Mouse (Mus musculus) heart, postnatal 0 days (tissue): ENCODE measurements at regions not wholly inside any gene's neighbourhood (a gene's known extent, or its start where the extent isn't known, plus 50 kb on each side); places are given as distances from the start of the nearest gene placed in this dataset.
A peak's percentile ranks its signal among the peaks of the same experiment; 100 is the strongest.

Experiments
- ATAC-seq: fragments of 200-750 bp; cut with Nextera tagmentation; 2 replicates; pipeline ENCODE4 v1.8.0; 2017; ENCODE audit warnings: low read depth, moderate number of reproducible peaks, moderate library complexity; ENCODE audit not compliant: insufficient read depth
- DNase-seq: peaks from one replicate; pipeline ENCODE4 v3.0.0-alpha.2; 2016; ENCODE audit warnings: low spot score
- H3K27ac ChIP-seq: fragments of 300-500 bp; sonication (generic); 2 replicates; pipeline ENCODE4 v1.5.1; 2014; ENCODE audit warnings: low read depth, mild to moderate bottlenecking
- H3K27me3 ChIP-seq: fragments of 300-500 bp; sonication (generic); 2 replicates; pipeline ENCODE4 v1.6.1; 2014; ENCODE audit warnings: low read length, mixed read lengths; ENCODE audit not compliant: control insufficient read depth, insufficient read depth
- H3K36me3 ChIP-seq: fragments of 300-500 bp; sonication (generic); replicated peaks from 2 replicates; pipeline ENCODE4 v1.6.1; 2014; ENCODE audit warnings: low read length, mixed read lengths; ENCODE audit not compliant: control insufficient read depth, insufficient read depth
- H3K4me1 ChIP-seq: fragments of 300-500 bp; sonication (generic); 2 replicates; pipeline ENCODE4 v1.6.1; 2014; ENCODE audit warnings: antibody characterized with exemption; ENCODE audit not compliant: control insufficient read depth, insufficient read depth
- H3K4me2 ChIP-seq: fragments of 300-500 bp; sonication (generic); 2 replicates; pipeline ENCODE4 v1.6.1; 2014; ENCODE audit warnings: low read depth, mild to moderate bottlenecking, low read length, moderate library complexity
- H3K4me3 ChIP-seq: fragments of 300-500 bp; sonication (generic); 2 replicates; pipeline ENCODE4 v1.5.1; 2014; ENCODE audit warnings: low read depth, low read length
- H3K9ac ChIP-seq: fragments of 300-500 bp; sonication (generic); replicated peaks from 2 replicates; pipeline ENCODE4 v1.6.1; 2014; ENCODE audit warnings: low read depth, low read length, mixed read lengths
- H3K9me3 ChIP-seq: fragments of 300-500 bp; sonication (generic); replicated peaks from 2 replicates; pipeline ENCODE4 v1.6.1; 2016; ENCODE audit warnings: low read length; ENCODE audit not compliant: control insufficient read depth
- CTCF ChIP-seq: IDR thresholded peaks from 2 replicates; pipeline ENCODE4 v1.5.1; 2016; ENCODE audit warnings: antibody characterized with exemption, control low read depth, low read depth
- EP300 ChIP-seq: IDR thresholded peaks from 2 replicates; pipeline ENCODE4 v1.6.1; 2016; ENCODE audit warnings: antibody characterized with exemption, low read depth
- WGBS: fragments of 180-500 bp; shearing (Covaris S2); extraction: QIAGEN DNeasy Blood & Tissue Kit; methylation state at CpG from one replicate; pipeline ENCODE4 v1.1.7; 2014; 5-methylcytosine and 5-hydroxymethylcytosine counted together

GRCm38 (mm10) chr3:63538881-63539280 is 55.2 kb upstream of the Gm34302 start:
- DNase-seq (no peak), ATAC-seq (no peak)
- Histone ChIP-seq H3K4me2 (no peak overlapping the region), H3K9me3 (no peaks in the 10 kb centered on the region), H3K27ac (no peak overlapping the region), H3K36me3 (no peaks in the 10 kb centered on the region), H3K4me3 (no peak overlapping the region), H3K9ac (no peak overlapping the region), H3K4me1 (no peaks in the 10 kb centered on the region), H3K27me3 (no peaks in the 10 kb centered on the region)
- 46% methylated on average over 2 of the region's 2 CpGs for WGBS
- no peak for TF ChIP-seq EP300
- TF ChIP-seq CTCF, result peak; percentile 40

GRCm38 (mm10) chr3:63534141-63534540 is 50.5 kb upstream of the Gm34302 start:
- no peaks in the 10 kb centered on the region for H3K27me3 ChIP-seq
- no peak for ATAC-seq
- H3K36me3 ChIP-seq, result no peaks in the 10 kb centered on the region
- H3K9ac ChIP-seq, result no peak overlapping the region
- no peak overlapping the region for H3K4me3 ChIP-seq
- no peak overlapping the region for H3K27ac ChIP-seq
- H3K9me3 ChIP-seq, result no peaks in the 10 kb centered on the region
- H3K4me2 ChIP-seq, result no peak overlapping the region
- H3K4me1 ChIP-seq, result no peaks in the 10 kb centered on the region
- no peak for DNase-seq
- TF ChIP-seq EP300, result no peak
- no peak for TF ChIP-seq CTCF
- WGBS, result 26% methylated on average over 2 of the region's 2 CpGs
